Mouse (Mus musculus) ES-Bruce4 (cell line): ENCODE data around the gene Ascc3.

Experiments
- CTCF ChIP-seq: IDR thresholded peaks from one replicate; pipeline ENCODE4 v1.8.1; 2011; ENCODE audit warnings: low read depth, low read length
- POLR2A ChIP-seq: IDR thresholded peaks from one replicate; pipeline ENCODE4 v1.8.1; 2011; ENCODE audit warnings: low read length; ENCODE audit not compliant: insufficient read depth

- TF ChIP-seq CTCF = no peak
- TF ChIP-seq POLR2A = no peak
Measured at GRCm38 (mm10) chr10:50892751-50893320, 300.4 kb downstream of the Ascc3 start.
